Mouse (Mus musculus) layer of hippocampus, postnatal 14 days (tissue): ENCODE results near the gene Fkrp. TPM values are rescaled to one million over a fixed set of nuclear protein-coding genes. Genes with fewer than 3 reads are reported as not detected.

Experiments used
- total RNA-seq, 2 experiments: library from RNA; stranded (reverse); gene quantifications; 2 replicates each; pipeline ENCODE4 v1.2.3; 2021

Fkrp gene
- total RNA-seq, 2 experiments from 2014 or later = 45.9 to 46.2 TPM

Other genes with a start within 250 kb of the Fkrp start
- gene Arhgap35, start 201.7 kb downstream of the Fkrp start, total RNA-seq = 100 to 1,000 TPM; 137 to 139 TPM
- gene Ceacam15, start 141.0 kb downstream of the Fkrp start, total RNA-seq = not detected
- not detected for gene Ceacam9, start 94.8 kb downstream of the Fkrp start, total RNA-seq
- gene Ap2s1, start 78.3 kb downstream of the Fkrp start, total RNA-seq = 100 to 1,000 TPM; 337 to 357 TPM
- gene Slc1a5, start 35.4 kb downstream of the Fkrp start, total RNA-seq = 1 to 10 TPM; 5.5 to 5.8 TPM
- gene Strn4, start 843 bp downstream of the Fkrp start, total RNA-seq = 100 to 1,000 TPM; 279 to 300 TPM
- 1 to 10 TPM; 6.8 to 9.1 TPM for gene Prkd2, start 26.2 kb upstream of the Fkrp start, total RNA-seq
- gene Dact3, start 58.6 kb upstream of the Fkrp start, total RNA-seq = 100 to 1,000 TPM; 115 to 120 TPM
- 1 to 10 TPM; 1.5 to 1.9 TPM for gene Gng8, start 75.1 kb upstream of the Fkrp start, total RNA-seq
- under 1 TPM in 1 of 2 experiments, not detected in 1; 0.28 TPM for gene Ptgir, start 89.8 kb upstream of the Fkrp start, total RNA-seq
- gene Calm3, start 107.4 kb upstream of the Fkrp start, total RNA-seq = 1,000 to 10,000 TPM; 2,318 to 2,416 TPM
- gene Pnmal2, start 128.0 kb upstream of the Fkrp start, total RNA-seq = 100 to 1,000 TPM; 240 to 246 TPM
- 10 to 100 TPM; 72.5 to 74.5 TPM for gene Pnmal1, start 142.9 kb upstream of the Fkrp start, total RNA-seq
- 10 to 100 TPM; 46.2 to 49.3 TPM for gene Gm42372, start 166.4 kb upstream of the Fkrp start, total RNA-seq
- 1 to 10 TPM; 3.0 to 3.1 TPM for gene Ccdc8, start 176.0 kb upstream of the Fkrp start, total RNA-seq
- 100 to 1,000 TPM; 149 to 163 TPM for gene Ppp5c, start 211.2 kb upstream of the Fkrp start, total RNA-seq
- 10 to 100 TPM; 13.7 to 18.7 TPM for gene Hif3a, start 245.7 kb upstream of the Fkrp start, total RNA-seq